Mouse (Mus musculus) kidney, postnatal 36 days (tissue): ENCODE data around the gene Ang5.
A peak's percentile ranks its signal among the peaks of the same experiment; 100 is the strongest.
"Not testable (repeated sequence)": the region's sequence is repeated elsewhere in the genome, so short reads cannot be mapped to it uniquely, and the experiment has no call there.

Source experiments
- DNase-seq, 2 experiments: peaks; one replicate each; pipeline ENCODE4 v3.0.0; 2021 to 2022; ENCODE audit warnings: mixed read lengths in 2 of 2

Ang5 gene

GRCm38 (mm10) chr14:43956769-43957168 is at the start of gene Ang5:
TSS of gene Ang5 (plus strand) at chr14:43957069.
- DNase-seq: not testable (repeated sequence)

- DNase-seq: not testable (repeated sequence)
Observed at GRCm38 (mm10) chr14:43918214-43918613, 38.7 kb upstream of the Ang5 start.

DNA sequence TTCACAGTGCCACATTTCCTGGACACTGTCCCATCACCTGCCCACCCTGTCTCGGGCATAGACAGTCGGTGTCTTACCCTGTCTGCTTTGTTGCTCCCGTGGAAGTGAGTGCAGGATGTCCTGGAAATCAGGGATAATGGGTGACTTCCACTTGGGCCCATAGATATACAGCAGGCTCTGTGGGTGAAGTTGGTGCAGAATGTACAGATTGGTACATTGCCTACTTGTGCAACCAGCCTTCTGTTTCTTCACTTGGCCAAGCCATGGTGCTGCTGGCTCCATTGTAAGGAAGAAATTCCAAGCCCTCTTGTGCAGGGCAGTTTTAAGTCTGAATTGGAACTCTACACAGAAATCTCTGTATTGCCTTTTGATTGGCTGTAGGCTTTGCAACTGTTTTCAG is 33.4 kb upstream of the Ang5 start, which contains the start of gene Ear10:
TSS of gene Ear10 (minus strand) at position 101 of the 400 bp plus-strand sequence.
- DNase-seq: not testable (repeated sequence)

- peak; percentile 32 to 77 for DNase-seq
Observed at GRCm38 (mm10) chr14:43924688-43925403, 32.0 kb upstream of the Ang5 start, which contains the start of gene Gm8113. TSS of gene Gm8113 (plus strand) at chr14:43925390.

GRCm38 (mm10) chr14:43925404-43925950 is 31.4 kb upstream of the Ang5 start:
- DNase-seq: peak in 1 of 2 experiments; percentile 1

DNA sequence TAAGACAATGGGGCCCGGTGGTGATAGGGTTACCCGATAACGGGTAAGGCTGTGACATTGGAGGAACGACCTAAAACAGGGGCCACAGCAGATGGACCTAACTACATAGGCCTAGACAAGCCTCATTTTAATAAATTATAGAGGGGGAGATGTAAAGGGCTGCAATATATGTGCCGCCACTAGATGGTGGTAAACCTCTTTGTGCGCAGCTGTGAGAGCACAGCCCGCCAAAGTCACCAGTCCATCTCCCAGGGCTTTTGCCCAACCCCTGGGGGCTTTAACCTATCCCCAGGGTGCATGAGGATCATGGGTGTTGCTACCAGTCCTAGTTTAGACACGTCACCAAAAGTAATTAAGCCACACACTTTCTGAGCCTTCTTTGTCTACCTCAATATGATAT is 23.9 kb upstream of the Ang5 start:
- DNase-seq: peak; percentile 17 to 57

DNA sequence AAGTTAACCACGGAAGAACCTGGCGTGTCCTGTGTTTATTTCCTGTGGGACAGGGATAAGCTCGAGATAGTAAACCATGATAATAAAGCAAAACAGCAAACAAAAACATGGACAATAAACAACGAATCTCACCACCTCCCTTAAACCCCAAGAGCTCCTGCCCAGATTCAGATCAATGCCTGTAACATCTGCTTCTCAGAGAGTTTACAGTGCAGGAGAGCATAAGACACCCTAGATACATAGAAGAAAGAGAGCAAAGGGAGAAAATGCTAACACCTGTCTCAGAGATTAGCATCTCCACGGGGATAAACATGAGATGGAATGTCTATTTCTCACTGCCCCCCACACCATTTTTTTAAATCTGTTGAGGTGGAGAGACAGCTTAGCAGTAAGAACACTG is 23.5 kb upstream of the Ang5 start:
- DNase-seq: not testable (repeated sequence)

DNA sequence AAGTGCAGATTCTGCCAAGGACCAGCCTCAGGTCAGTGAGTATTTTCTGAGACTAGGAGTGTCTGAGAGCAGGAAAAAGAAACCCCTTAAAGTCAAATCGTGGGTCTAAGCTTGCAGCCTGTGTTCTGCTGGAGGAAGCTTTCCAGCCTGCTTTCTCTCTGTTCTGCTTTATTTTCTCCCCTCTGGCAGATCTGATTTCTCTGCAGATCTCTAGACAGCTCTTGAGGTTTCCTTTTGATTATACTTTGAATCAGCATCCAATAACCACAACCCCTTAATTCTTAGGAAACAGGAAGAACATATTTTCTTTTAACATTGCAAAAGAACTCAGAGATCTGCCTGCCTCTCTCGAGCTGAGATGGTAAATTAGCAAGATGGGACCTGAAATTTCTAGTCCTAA is 3.5 kb upstream of the Ang5 start:
- not testable (repeated sequence) for DNase-seq

DNA sequence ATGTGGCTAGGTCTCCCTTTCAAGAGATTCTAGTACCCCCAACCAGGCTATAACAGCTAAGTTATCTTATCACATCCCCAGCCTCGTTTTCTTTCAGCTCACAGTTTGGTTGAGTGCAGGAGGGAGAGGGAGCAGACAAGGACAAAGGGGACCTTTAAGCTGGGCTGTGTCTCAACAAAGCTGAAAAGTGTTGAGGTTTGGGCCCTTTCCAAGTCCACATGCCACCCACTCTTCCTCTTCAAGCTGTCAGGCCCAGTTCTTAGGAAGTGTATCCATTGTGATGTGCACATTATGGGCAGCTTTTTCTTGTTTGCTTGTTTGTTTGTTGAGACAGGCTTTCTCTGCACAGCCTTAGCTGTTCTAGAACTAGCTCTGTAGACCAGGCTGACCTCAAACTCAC is 1.8 kb upstream of the Ang5 start:
- not testable (repeated sequence) for DNase-seq

DNA sequence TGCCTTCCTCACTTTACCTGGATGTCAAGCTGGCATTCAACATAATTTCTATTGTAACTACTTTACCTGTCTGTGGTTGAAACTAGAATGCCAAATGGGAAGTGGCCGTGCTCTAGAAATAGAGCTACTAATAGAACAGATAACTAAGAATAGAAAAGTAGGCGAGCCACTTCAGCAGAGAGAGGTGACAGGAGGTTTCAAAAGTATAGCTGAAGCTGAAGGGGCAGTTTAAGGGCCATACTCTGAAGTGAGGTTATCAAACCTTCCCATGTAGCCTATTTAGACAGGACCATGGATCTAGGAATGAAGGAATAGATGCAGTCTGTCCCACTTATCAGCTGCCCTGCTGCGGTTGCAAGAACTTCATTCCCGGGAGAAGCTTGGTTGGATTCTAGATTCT is 26.6 kb downstream of the Ang5 start:
- no peak for DNase-seq

DNA sequence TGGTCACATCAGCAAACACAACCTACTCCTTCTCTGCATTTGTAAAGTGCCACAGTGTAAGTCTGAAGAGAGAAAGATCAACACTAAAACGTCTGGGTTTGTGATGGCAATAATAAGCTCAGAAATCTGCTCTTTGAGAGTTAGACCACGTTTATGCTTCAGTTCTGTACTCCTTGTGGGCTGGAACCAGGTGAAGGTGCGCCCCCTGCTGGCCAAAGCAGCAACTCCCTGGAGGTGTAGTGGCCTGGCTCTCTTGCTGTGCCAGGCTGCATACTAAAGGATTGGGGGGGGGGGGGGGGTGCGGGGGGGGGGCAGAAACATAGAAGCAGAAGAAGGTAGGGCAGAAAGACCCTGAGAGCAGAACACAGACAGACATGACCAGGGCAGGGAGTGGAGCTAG is 27.0 kb downstream of the Ang5 start:
- peak; percentile 28 to 77 for DNase-seq

- DNase-seq: no peak
Observed at GRCm38 (mm10) chr14:43986147-43986546, 29.3 kb downstream of the Ang5 start.

GRCm38 (mm10) chr14:43987404-43987803 is 30.5 kb downstream of the Ang5 start:
- DNase-seq: peak; percentile 48 to 86

DNA sequence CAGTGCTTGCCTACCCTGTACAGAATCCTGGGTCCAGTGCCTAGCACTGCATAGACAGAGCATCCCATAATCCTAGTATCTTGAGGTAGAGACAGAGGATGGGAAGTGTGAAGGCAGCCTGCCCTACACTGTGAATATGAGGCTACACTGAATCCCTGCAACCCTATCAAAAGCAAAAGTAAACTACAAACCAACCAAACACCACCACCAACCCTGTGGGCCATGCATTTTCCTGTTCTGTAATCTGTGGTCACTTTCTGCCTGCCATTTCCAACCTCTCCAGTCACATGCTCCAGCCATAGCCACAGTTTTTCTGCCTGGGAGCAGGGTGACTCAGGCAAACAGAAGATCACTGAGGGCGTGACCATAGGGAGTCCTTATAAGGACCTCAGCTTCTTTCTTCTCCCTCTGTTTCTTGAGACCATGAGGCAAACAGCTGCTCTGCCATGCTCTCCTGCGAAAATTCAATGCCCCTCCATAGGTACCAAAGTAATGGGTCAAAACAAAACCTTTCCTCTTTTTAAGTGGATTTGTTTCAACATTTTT is 41.7 kb downstream of the Ang5 start:
- DNase-seq: not testable (repeated sequence)

GRCm38 (mm10) chr14:44001600-44001999 is 44.7 kb downstream of the Ang5 start:
- no peak for DNase-seq

DNA sequence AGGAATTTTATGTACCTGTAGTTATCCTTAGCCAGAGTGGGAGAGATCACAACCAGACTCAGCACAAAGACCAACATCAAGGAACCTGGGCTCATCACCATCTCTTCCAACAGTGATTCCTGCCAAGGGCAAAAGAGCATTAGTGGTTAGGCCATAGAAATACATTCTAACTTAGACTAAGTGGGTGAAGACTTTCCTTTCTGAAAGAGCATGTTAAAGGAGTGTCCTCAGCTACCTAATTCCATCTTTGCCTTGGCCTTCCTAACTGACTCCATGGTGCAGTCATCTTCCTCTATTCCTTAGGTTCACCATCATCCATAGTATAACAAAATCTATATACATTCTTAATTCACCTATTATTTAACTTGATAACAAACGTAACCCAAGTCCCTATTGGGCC is 45.3 kb downstream of the Ang5 start, which contains the start of gene Ang6:
TSS of gene Ang6 (minus strand) at position 101 of the 400 bp plus-strand sequence.
- DNase-seq: no peak

DNA sequence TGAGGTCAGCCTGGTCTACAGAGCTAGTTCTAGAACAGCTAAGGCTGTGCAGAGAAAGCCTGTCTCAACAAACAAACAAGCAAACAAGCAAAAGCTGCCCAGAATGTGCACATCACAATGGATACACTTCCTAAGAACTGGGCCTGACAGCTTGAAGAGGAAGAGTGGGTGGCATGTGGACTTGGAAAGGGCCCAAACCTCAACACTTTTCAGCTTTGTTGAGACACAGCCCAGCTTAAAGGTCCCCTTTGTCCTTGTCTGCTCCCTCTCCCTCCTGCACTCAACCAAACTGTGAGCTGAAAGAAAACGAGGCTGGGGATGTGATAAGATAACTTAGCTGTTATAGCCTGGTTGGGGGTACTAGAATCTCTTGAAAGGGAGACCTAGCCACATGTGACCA is 51.2 kb downstream of the Ang5 start:
- DNase-seq: not testable (repeated sequence)

DNA sequence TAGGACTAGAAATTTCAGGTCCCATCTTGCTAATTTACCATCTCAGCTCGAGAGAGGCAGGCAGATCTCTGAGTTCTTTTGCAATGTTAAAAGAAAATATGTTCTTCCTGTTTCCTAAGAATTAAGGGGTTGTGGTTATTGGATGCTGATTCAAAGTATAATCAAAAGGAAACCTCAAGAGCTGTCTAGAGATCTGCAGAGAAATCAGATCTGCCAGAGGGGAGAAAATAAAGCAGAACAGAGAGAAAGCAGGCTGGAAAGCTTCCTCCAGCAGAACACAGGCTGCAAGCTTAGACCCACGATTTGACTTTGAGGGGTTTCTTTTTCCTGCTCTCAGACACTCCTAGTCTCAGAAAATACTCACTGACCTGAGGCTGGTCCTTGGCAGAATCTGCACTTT is 52.8 kb downstream of the Ang5 start:
- DNase-seq: not testable (repeated sequence)
